Comparison of ENCODE assay signal across 8 mouse cellular contexts in genomic region chr16:11322409-11323323, GRCm38 (mm10). TPM values are rescaled to one million over a fixed set of nuclear protein-coding genes. Genes with fewer than 3 reads are reported as not detected.
A peak's percentile ranks its signal among the peaks of the same experiment; 100 is the strongest.
DNase-seq lines count a peak whose midpoint lies in the region; ATAC-seq and TF ChIP-seq lines count a peak whose summit lies in the region.

Gene Snx29, plus strand, starts transcription at chr16:11322908.

- peak within 1 kb of the TSS; percentile 76 for H3K4me3 ChIP-seq in embryonic facial prominence, embryonic 13.5 days
- peak within 1 kb of the TSS; percentile 85 for H3K4me3 ChIP-seq in heart, adult 2 months
- H3K4me3 ChIP-seq in limb, embryonic 13.5 days = peak within 1 kb of the TSS; percentile 81
- H3K4me3 ChIP-seq in midbrain, embryonic 16.5 days (ENCODE audit: low read depth, low read length) = peak within 1 kb of the TSS; percentile 88

- no peaks in the 10 kb centered on the region for H3K27me3 ChIP-seq in embryonic facial prominence, embryonic 13.5 days
- H3K27me3 ChIP-seq in heart, adult 2 months (ENCODE audit: control insufficient read depth, insufficient read depth, low read length) = no peaks in the 10 kb centered on the region
- no peaks in the 10 kb centered on the region for H3K27me3 ChIP-seq in limb, embryonic 13.5 days
- no peaks in the 10 kb centered on the region for H3K27me3 ChIP-seq in midbrain, embryonic 16.5 days (ENCODE audit: control insufficient read depth, insufficient read depth, low read depth, low read length)

- ATAC-seq in embryonic facial prominence, embryonic 13.5 days (ENCODE audit: insufficient number of reproducible peaks, insufficient read depth, low FRiP score, low TSS enrichment, low read depth) = peak; percentile 98
- peak; percentile 98 for ATAC-seq in limb, embryonic 13.5 days (ENCODE audit: low FRiP score, low read depth)
- ATAC-seq in midbrain, embryonic 16.5 days = peak; percentile 99

- H3K9me3 ChIP-seq in embryonic facial prominence, embryonic 13.5 days = no peaks in the 10 kb centered on the region
- no peaks in the 10 kb centered on the region for H3K9me3 ChIP-seq in limb, embryonic 13.5 days
- no peaks in the 10 kb centered on the region for H3K9me3 ChIP-seq in midbrain, embryonic 16.5 days (replicated peaks; ENCODE audit: control insufficient read depth, low read length, poor library complexity, severe bottlenecking)

- H3K79me2 ChIP-seq in heart, adult 2 months (replicated peaks; ENCODE audit: control insufficient read depth, insufficient read depth, low read length) = no peaks in the 10 kb centered on the region

- peak; percentile 94 for TF ChIP-seq POLR2A in heart, adult 2 months (IDR thresholded peaks at IDR 0.05; ENCODE audit: insufficient read depth, low read depth, low read length)

- DNase-seq in 3134 (ENCODE audit: extremely low read depth, insufficient read length, low spot score) = peak; percentile 90
- peak; percentile 99 for DNase-seq in adrenal gland, postnatal 36 days
- DNase-seq in heart, adult 2 months = peak; percentile 97 to 100
- peak; percentile 95 to 98 for DNase-seq in kidney, adult 8-10 months
- DNase-seq in spleen, postnatal 10 days (ENCODE audit: low spot score in 2 of 2) = peak; percentile 98 to 99

- H3K4me2 ChIP-seq in embryonic facial prominence, embryonic 13.5 days = peak within 1 kb of the TSS; percentile 89
- H3K4me2 ChIP-seq in limb, embryonic 13.5 days (replicated peaks) = peak within 1 kb of the TSS; percentile 98
- H3K4me2 ChIP-seq in midbrain, embryonic 16.5 days (ENCODE audit: low read length) = peak within 1 kb of the TSS; percentile 92

- peak; percentile 9; the same call in 1 of the 2 replicates for TF ChIP-seq CTCF in heart, adult 2 months (IDR thresholded peaks at IDR 0.05)

- H3K36me3 ChIP-seq in embryonic facial prominence, embryonic 13.5 days = no peaks in the 10 kb centered on the region
- no peaks in the 10 kb centered on the region for H3K36me3 ChIP-seq in heart, adult 2 months (ENCODE audit: control insufficient read depth, insufficient read depth, low read length)
- H3K36me3 ChIP-seq in limb, embryonic 13.5 days = no peaks in the 10 kb centered on the region
- no peaks in the 10 kb centered on the region for H3K36me3 ChIP-seq in midbrain, embryonic 16.5 days (ENCODE audit: control insufficient read depth, insufficient read depth, low read length)

- H3K4me1 ChIP-seq in embryonic facial prominence, embryonic 13.5 days = peaks cover 15% of the 10 kb centered on the region
- H3K4me1 ChIP-seq in heart, adult 2 months (ENCODE audit: control insufficient read depth, insufficient read depth, low read length) = 0 out of 2 replicates have a peak, but pooled peaks cover 1% of the 10 kb centered on the region
- peaks cover 17% of the 10 kb centered on the region for H3K4me1 ChIP-seq in limb, embryonic 13.5 days
- peaks cover 12% of the 10 kb centered on the region for H3K4me1 ChIP-seq in midbrain, embryonic 16.5 days (ENCODE audit: control insufficient read depth, insufficient read depth, low read length)

- H3K9ac ChIP-seq in embryonic facial prominence, embryonic 13.5 days = peak within 1 kb of the TSS; percentile 88
- H3K9ac ChIP-seq in heart, adult 2 months (ENCODE audit: low read depth, low read length) = peak within 1 kb of the TSS; percentile 94
- peak within 1 kb of the TSS; percentile 90 for H3K9ac ChIP-seq in limb, embryonic 13.5 days
- peak within 1 kb of the TSS; percentile 88 for H3K9ac ChIP-seq in midbrain, embryonic 16.5 days (ENCODE audit: low read depth, low read length)

- TF ChIP-seq EP300 in heart, adult 2 months (IDR thresholded peaks at IDR 0.05; ENCODE audit: insufficient read depth, low read depth, low read length) = 0 out of 2 replicates have a peak, but pooled peaks have one; percentile 38

- H3K27ac ChIP-seq in embryonic facial prominence, embryonic 13.5 days = peak within 1 kb of the TSS; percentile 86
- H3K27ac ChIP-seq in heart, adult 2 months = peak within 1 kb of the TSS; percentile 86
- H3K27ac ChIP-seq in limb, embryonic 13.5 days = peak within 1 kb of the TSS; percentile 72; the same call in 1 of the 2 replicates
- peak within 1 kb of the TSS; percentile 88 for H3K27ac ChIP-seq in midbrain, embryonic 16.5 days (ENCODE audit: low read length)

- 4% methylated on average over 61 of the region's 61 CpGs for WGBS in embryonic facial prominence, embryonic 13.5 days
- 4% methylated on average over 61 of the region's 61 CpGs for WGBS in heart, adult 2 months
- WGBS in limb, embryonic 13.5 days = 6% methylated on average over 41 of the region's 61 CpGs
- 6% methylated on average over 38 of the region's 61 CpGs for WGBS in midbrain, embryonic 16.5 days

- intact Hi-C loops in heart, adult 2 months (cut with DNase I) = loop anchor here (1.0 to 10.0 kb wide), 5 partner anchors 68 to 592 kb away; partner anchors contain the start of genes Gspt1, Rsl1d1 and Txndc11

RNA-seq across cellular contexts. Expression of gene Snx29, which starts in this region (rescaled TPM):
- total RNA-seq in adrenal gland, postnatal 36 days (2021) = 10 to 100 TPM; 16.7 to 20.1 TPM
- 18.1 and 19.2 TPM in 2 replicates for polyA plus RNA-seq in embryonic facial prominence, embryonic 13.5 days (2015; fragmentation: Nextera tagmentation; extraction: Ambion mirVana)
- total RNA-seq in heart, adult 2 months (2021) = 1 to 10 TPM; 8.9 to 9.9 TPM
- polyA plus RNA-seq in heart, adult 2 months (2012; rRNA removed) = 2.6 and 4.6 TPM in 2 replicates
- polyA plus RNA-seq in limb, embryonic 13.5 days (2015; fragmentation: Nextera tagmentation; extraction: Ambion mirVana) = 15.4 and 17.2 TPM in 2 replicates
- polyA plus RNA-seq in midbrain, embryonic 16.5 days (2015; fragmentation: Nextera tagmentation; extraction: Ambion mirVana) = 16.8 and 19.3 TPM in 2 replicates

Comparison
In these comparisons a context has a peak if more than half of its experiments do, and no peak if none do; other contexts are left out.
1. Peak in every context shown above with its lines: DNase-seq, ATAC-seq, H3K4me3 ChIP-seq and H3K27ac ChIP-seq.